Mouse (Mus musculus) lung, postnatal 0 days (tissue): ENCODE measurements around the gene Dlg2. TPM values are rescaled to one million over a fixed set of nuclear protein-coding genes. Genes with fewer than 3 reads are reported as not detected.
A peak's percentile ranks its signal among the peaks of the same experiment; 100 is the strongest.

Experiments used
- ATAC-seq: fragments of 200-750 bp; cut with Nextera tagmentation; 2 replicates; pipeline ENCODE4 v1.8.0; 2017; ENCODE audit warnings: moderate library complexity
- DNase-seq: peaks from one replicate; pipeline ENCODE4 v3.0.0-alpha.2; 2016; ENCODE audit warnings: low spot score
- H3K27ac ChIP-seq: fragments of 300-500 bp; sonication (generic); 2 replicates; pipeline ENCODE4 v1.5.1; 2014; ENCODE audit warnings: antibody characterized with exemption, mild to moderate bottlenecking, low read length, mixed read lengths
- H3K27me3 ChIP-seq: fragments of 300-500 bp; sonication (generic); replicated peaks from 2 replicates; pipeline ENCODE4 v1.6.1; 2014; ENCODE audit warnings: low read length, mixed read lengths; ENCODE audit not compliant: insufficient read depth
- H3K36me3 ChIP-seq: fragments of 300-500 bp; sonication (generic); 2 replicates; pipeline ENCODE4 v1.6.1; 2014; ENCODE audit warnings: low read length, mixed read lengths; ENCODE audit not compliant: insufficient read depth
- H3K4me1 ChIP-seq: fragments of 300-500 bp; sonication (generic); 2 replicates; pipeline ENCODE4 v1.6.1; 2014; ENCODE audit warnings: antibody characterized with exemption, low read depth, low read length, mixed read lengths; ENCODE audit not compliant: insufficient read depth
- H3K4me2 ChIP-seq: fragments of 300-500 bp; sonication (generic); replicated peaks from 2 replicates; pipeline ENCODE4 v1.6.1; 2014; ENCODE audit warnings: low read depth, mild to moderate bottlenecking, low read length, moderate library complexity, mixed read lengths
- H3K4me3 ChIP-seq: fragments of 300-500 bp; sonication (generic); 2 replicates; pipeline ENCODE4 v1.5.1; 2014; ENCODE audit warnings: low read depth, low read length
- H3K9ac ChIP-seq: fragments of 300-500 bp; sonication (generic); replicated peaks from 2 replicates; pipeline ENCODE4 v1.6.1; 2014; ENCODE audit warnings: low read depth, mild to moderate bottlenecking
- H3K9me3 ChIP-seq: fragments of 300-500 bp; sonication (generic); 2 replicates; pipeline ENCODE4 v1.6.1; 2016; ENCODE audit warnings: low read length, mixed read lengths
- CTCF ChIP-seq: IDR thresholded peaks from 2 replicates; pipeline ENCODE4 v1.5.1; 2016; ENCODE audit warnings: antibody characterized with exemption, mild to moderate bottlenecking
- EP300 ChIP-seq: IDR thresholded peaks from 2 replicates; pipeline ENCODE4 v1.6.1; 2016; ENCODE audit warnings: antibody characterized with exemption, mild to moderate bottlenecking, control low read depth
- WGBS: fragments of 180-500 bp; shearing (Covaris S2); extraction: QIAGEN DNeasy Blood & Tissue Kit; methylation state at CpG from one replicate; pipeline ENCODE4 v1.1.7; 2014; 5-methylcytosine and 5-hydroxymethylcytosine counted together
- polyA plus RNA-seq: library from polyadenylated mRNA; unstranded; fragments of >200 nt; fragmentation: Nextera tagmentation; extraction: Ambion mirVana; gene quantifications from 2 replicates; pipeline ENCODE4 v1.2.1, GENCODE M21; 2015

The Dlg2 gene
- polyA plus RNA-seq, 1 experiment from 2014 or later = 0.43 TPM

GRCm38 (mm10) chr7:90508124-90508523 is 31.7 kb downstream of the Dlg2 start:
- no peaks in the 10 kb centered on the region for H3K4me1 ChIP-seq
- H3K4me2 ChIP-seq = no peak overlapping the region
- H3K27ac ChIP-seq = no peak overlapping the region
- H3K4me3 ChIP-seq = no peak overlapping the region
- WGBS = 66% methylated on average over 3 of the region's 3 CpGs
- no peaks in the 10 kb centered on the region for H3K9me3 ChIP-seq
- TF ChIP-seq EP300 (no peak), CTCF (peak; percentile 25)
- no peaks in the 10 kb centered on the region for H3K36me3 ChIP-seq
- DNase-seq (peak; percentile 8), ATAC-seq (no peak)
- H3K27me3 ChIP-seq = no peaks in the 10 kb centered on the region
- H3K9ac ChIP-seq = no peak overlapping the region

GRCm38 (mm10) chr7:90512293-90512692 is 35.8 kb downstream of the Dlg2 start:
- Histone ChIP-seq H3K27ac (no peak overlapping the region), H3K4me3 (no peak overlapping the region), H3K4me1 (no peaks in the 10 kb centered on the region), H3K9me3 (no peaks in the 10 kb centered on the region), H3K4me2 (no peak overlapping the region), H3K27me3 (no peaks in the 10 kb centered on the region), H3K36me3 (no peaks in the 10 kb centered on the region), H3K9ac (no peak overlapping the region)
- ATAC-seq (no peak), DNase-seq (peak; percentile 9)
- TF ChIP-seq CTCF (peak; percentile 41), EP300 (no peak)

- Histone ChIP-seq H3K27me3 (no peaks in the 10 kb centered on the region), H3K4me2 (no peak overlapping the region), H3K4me1 (no peaks in the 10 kb centered on the region), H3K9ac (no peak overlapping the region), H3K27ac (no peak overlapping the region), H3K4me3 (no peak overlapping the region), H3K9me3 (no peaks in the 10 kb centered on the region), H3K36me3 (no peaks in the 10 kb centered on the region)
- ATAC-seq (no peak), DNase-seq (no peak)
- TF ChIP-seq EP300 = no peak
- no peak for TF ChIP-seq CTCF
- 55% methylated on average over 9 of the region's 9 CpGs for WGBS
These were observed 63.3 kb downstream of the Dlg2 start for GRCm38 (mm10) chr7:90539481-90540402.

GRCm38 (mm10) chr7:90540811-90541323 is 64.4 kb downstream of the Dlg2 start:
- no peak overlapping the region for H3K4me3 ChIP-seq
- H3K36me3 ChIP-seq = no peaks in the 10 kb centered on the region
- no peaks in the 10 kb centered on the region for H3K4me1 ChIP-seq
- TF ChIP-seq CTCF (no peak), EP300 (no peak)
- DNase-seq = no peak
- H3K9me3 ChIP-seq = no peaks in the 10 kb centered on the region
- 65% methylated on average over 2 of the region's 2 CpGs for WGBS
- H3K9ac ChIP-seq = no peak overlapping the region
- H3K27ac ChIP-seq = no peak overlapping the region
- ATAC-seq = no peak
- H3K4me2 ChIP-seq = no peak overlapping the region
- no peaks in the 10 kb centered on the region for H3K27me3 ChIP-seq

GRCm38 (mm10) chr7:90553399-90553798 is 76.9 kb downstream of the Dlg2 start:
- no peak for TF ChIP-seq CTCF
- TF ChIP-seq EP300 = no peak
- no peaks in the 10 kb centered on the region for H3K9me3 ChIP-seq
- no peaks in the 10 kb centered on the region for H3K27me3 ChIP-seq
- ATAC-seq (no peak), DNase-seq (no peak)
- H3K36me3 ChIP-seq = no peaks in the 10 kb centered on the region
- H3K27ac ChIP-seq = no peak overlapping the region
- no peak overlapping the region for H3K4me3 ChIP-seq
- H3K4me2 ChIP-seq = no peak overlapping the region
- H3K4me1 ChIP-seq = no peaks in the 10 kb centered on the region
- 56% methylated on average over 6 of the region's 6 CpGs for WGBS
- no peak overlapping the region for H3K9ac ChIP-seq

- H3K9me3 ChIP-seq = no peaks in the 10 kb centered on the region
- ATAC-seq (no peak), DNase-seq (no peak)
- 88% methylated on average over 2 of the region's 2 CpGs for WGBS
- no peak overlapping the region for H3K27ac ChIP-seq
- H3K27me3 ChIP-seq = no peaks in the 10 kb centered on the region
- no peak overlapping the region for H3K4me2 ChIP-seq
- no peak overlapping the region for H3K4me3 ChIP-seq
- no peaks in the 10 kb centered on the region for H3K4me1 ChIP-seq
- TF ChIP-seq CTCF (no peak), EP300 (no peak)
- H3K9ac ChIP-seq = no peak overlapping the region
- H3K36me3 ChIP-seq = no peaks in the 10 kb centered on the region
These were observed 77.9 kb downstream of the Dlg2 start for GRCm38 (mm10) chr7:90554421-90554820.
